Mouse (Mus musculus): ENCODE results near the gene Fgf4.
A peak's percentile ranks its signal among the peaks of the same experiment; 100 is the strongest.

The Fgf4 gene

GRCm38 (mm10) chr7:144847067-144847466 is at the start of gene Fgf4:
Gene Fgf4, plus strand, starts transcription at chr7:144847367.
- DNase-seq (ENCODE audit: low spot score in 2 of 2), result no peak

GRCm38 (mm10) chr7:144798471-144798870 is 48.7 kb upstream of the Fgf4 start:
- DNase-seq (ENCODE audit: low spot score in 2 of 2), result peak; percentile 30 to 51

DNA sequence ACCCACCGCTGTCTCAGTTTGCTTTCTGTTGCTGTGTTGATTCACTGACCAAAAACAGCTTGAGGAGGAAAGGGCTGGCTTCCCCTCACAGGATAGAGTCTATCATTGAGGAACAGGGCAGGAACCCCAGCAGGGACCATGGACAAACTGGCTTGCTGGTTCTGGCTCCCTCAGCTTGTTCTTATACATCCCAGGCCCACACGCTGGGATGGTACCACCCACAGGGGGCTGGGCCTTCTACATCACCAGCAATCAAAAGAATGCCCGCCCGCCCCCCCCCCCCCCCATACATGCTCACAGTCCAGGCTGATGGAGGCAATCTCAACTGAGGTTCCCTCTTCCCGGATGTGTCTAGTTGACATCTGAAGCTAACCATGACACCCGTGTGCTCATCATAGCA is 40.1 kb upstream of the Fgf4 start:
- no peak for DNase-seq (ENCODE audit: low spot score in 2 of 2)

- no peak for DNase-seq (ENCODE audit: low spot score in 2 of 2)
Measured at GRCm38 (mm10) chr7:144807976-144808577, 39.1 kb upstream of the Fgf4 start.

DNA sequence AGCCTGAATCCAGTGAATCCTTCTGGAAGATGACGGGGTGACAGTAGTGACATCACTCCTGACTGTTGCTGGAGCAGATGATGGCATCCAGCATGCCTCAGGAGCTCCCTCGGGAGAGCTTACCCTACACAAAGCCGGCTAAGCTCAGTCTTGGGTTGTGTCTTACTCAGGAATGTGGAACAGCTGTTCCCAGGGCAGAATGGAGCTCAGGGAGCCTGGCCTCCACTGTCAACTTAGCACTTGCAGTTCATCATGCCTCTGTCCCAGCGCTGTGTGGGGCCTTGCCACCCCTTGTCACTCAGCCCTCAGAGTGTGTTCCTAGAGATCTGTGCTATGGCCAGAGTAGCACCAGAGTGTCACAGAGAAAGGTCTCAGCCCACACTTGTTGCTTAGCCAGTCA is 35.6 kb upstream of the Fgf4 start:
- DNase-seq (ENCODE audit: low spot score in 2 of 2), result no peak

DNA sequence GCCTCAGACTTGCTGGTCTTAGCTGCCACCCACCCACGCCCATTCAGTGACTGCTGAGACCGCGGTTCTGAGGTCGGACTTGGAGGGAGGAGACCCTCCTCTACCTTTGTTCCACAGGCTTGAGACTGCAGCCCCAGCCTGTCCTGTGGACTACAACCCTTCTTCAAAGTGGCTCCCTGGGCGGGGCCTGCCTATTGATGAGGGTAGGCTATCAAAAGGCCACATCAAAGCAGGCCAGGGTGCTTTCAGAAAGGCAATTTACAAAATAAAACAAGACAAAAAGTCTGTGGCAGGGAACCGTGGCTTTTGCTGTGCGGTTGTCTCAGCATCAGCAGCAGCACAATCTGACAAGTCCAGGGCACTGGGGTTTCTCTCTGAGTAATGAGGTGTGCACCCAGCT is 25.3 kb upstream of the Fgf4 start:
- no peak for DNase-seq (ENCODE audit: low spot score in 2 of 2)

DNA sequence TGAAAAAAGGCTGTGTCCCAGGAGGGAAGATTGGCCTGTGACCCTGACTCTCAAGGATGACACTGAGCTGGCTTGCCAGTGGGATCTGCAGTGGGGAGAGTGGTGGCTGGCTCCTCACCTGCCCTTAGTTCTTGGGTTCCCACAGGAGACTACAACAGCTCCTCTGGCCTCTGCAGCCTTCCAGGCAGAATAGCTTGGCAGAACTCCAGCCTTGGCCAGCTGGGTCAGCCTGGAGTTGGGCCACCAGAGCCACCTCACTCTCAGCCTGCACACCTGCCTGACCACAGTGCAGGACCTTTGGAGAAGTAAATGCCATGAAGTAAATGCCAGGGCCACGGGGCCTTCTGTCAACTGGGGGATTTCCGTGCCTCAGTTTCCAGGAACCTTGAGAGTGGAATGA is 23.2 kb upstream of the Fgf4 start:
- no peak for DNase-seq (ENCODE audit: low spot score in 2 of 2)

- no peak for DNase-seq (ENCODE audit: low spot score in 2 of 2)
Measured at GRCm38 (mm10) chr7:144828369-144828768, 18.8 kb upstream of the Fgf4 start.

DNA sequence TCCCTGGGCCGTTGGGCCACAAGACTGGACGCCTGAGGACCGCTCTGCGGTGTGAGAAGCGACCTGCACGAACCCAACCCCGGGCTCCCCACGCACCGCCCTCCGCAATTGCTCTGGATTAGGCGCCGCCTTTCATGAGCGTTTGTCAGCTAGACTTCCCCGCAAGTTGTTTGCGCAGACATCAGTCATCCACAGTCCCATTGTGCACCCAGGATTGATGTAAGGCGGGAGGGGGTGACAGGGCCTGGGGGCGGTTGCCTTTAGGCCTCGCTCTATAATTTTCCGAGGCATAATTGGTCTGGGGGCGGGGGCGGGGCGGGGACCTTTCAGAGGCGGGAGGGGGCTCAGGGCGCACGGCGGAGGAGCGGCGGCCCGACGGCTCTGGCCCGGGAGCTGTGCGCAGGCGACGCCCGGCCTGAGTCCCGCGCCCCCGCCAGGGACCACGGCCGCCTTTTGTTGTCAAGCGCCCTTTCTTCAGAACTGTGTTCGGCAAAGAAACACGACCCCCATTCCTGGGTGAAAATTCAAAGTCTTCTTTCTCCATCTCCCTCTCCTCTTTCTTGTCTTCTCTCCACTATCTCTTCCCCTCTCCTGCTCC is 9.2 kb upstream of the Fgf4 start, which contains the start of gene Fgf3:
Gene Fgf3, plus strand, starts transcription at position 193 of the 598 bp plus-strand sequence.
- no peak for DNase-seq (ENCODE audit: low spot score in 2 of 2)

DNA sequence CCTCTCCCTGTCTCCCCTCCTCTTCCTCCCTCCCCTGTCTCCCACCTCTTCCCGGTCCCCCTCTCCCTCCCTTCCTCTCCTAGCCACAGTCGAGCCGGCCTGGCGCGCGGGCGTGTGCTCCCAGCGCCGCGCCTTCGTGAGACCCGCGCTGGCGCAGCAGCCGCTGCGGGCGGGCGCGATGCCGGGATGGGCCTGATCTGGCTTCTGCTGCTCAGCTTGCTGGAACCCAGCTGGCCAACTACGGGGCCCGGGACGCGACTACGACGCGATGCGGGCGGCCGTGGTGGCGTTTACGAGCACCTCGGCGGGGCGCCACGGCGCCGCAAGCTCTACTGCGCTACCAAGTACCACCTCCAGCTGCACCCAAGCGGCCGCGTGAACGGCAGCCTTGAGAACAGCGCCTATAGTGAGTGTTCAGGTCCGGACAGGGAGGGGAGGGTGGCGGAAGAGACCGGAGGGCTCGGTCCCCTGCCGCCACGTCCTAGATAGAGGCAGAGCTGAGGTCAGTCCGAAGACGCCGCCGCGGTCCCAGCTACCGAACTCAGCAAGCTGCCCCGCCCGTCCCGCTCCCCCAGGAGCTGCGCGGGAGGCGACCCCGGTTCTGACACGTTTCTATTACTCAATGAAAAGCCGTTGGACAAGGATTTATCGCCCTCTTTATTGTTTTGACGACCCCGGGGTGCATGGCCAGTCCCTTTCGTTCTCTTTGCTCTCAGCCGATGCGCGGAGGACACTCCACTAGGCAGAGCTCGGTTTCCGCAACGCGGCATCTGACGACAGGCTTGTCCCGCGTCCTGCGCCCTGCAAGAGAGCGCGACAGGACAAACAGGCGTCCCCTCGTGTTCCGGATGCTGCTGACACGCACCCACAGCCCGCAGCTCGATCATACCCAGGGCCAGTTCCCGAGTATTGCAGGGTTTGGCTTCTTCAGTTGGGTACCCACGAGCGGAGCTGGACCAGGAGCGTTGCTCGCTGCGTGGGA is 8.4 kb upstream of the Fgf4 start:
- DNase-seq (ENCODE audit: low spot score in 2 of 2), result peak; percentile 26 to 33

- DNase-seq (ENCODE audit: low spot score in 2 of 2), result no peak
Measured at GRCm38 (mm10) chr7:144846158-144846557, 1.0 kb upstream of the Fgf4 start.

DNA sequence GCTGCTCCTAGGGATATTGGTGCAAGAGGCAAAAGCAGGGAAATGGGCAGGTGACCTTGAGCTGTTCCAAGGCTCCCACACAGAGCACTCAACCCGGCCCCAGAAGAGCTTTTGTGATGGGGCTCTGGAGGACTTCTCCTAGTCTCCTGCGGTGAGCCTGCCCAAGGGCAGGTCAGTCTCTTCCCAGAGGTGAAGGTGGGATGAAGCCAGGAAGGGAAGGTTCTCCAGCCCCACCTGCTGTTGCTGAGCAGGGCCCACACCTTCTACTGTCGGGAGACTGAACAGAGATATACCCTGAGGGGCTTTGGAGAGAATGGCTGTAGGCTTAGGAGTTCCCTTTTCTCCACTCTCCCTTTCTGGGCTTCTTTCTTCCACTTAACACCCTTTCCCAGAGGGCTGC is 4.2 kb downstream of the Fgf4 start:
- DNase-seq (ENCODE audit: low spot score in 2 of 2), result no peak

GRCm38 (mm10) chr7:144854966-144855365 is 7.8 kb downstream of the Fgf4 start:
- no peak for DNase-seq (ENCODE audit: low spot score in 2 of 2)

DNA sequence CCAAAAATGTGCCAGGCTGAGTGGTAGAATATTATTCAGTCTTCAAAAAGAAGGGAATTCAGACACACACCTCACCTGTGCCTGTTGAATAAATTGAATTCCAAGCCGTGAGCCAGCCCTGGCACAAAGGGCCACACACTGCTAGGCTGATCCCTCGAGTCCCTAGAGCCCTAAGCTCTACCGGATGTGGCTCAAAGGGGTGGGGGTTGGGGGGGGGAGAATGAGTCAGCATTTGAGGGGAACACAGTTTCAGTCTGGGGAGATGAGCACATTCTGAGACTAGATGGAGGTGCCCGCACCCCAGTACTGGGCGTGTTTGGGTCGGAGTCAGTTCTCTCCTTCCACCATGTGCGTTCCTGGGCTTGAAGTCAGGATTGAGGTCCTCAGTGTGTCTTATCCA is 10.0 kb downstream of the Fgf4 start:
- DNase-seq (ENCODE audit: low spot score in 2 of 2), result no peak

- DNase-seq (ENCODE audit: low spot score in 2 of 2), result no peak
Measured at GRCm38 (mm10) chr7:144857826-144858342, 10.7 kb downstream of the Fgf4 start.

DNA sequence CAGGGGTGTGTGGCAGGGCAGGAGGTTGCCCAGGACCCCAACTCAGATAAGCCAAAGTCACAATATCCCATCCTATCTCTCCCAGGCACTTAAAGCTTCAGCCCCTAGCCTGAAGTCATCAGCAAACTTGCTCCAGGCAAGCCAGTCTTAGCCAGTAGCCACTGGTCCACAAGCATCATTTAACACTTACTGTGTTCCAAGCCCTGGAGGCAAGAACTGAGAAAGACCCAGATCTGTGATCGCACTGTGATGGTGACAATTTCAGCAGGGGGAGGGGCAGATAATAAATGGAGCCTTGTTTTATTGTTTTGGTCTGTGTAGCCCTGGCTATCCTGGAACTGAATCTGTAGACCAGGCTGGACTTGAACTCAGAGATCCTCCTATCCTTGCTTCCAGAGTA is 11.5 kb downstream of the Fgf4 start:
- DNase-seq (ENCODE audit: low spot score in 2 of 2), result no peak

GRCm38 (mm10) chr7:144861056-144861768 is 14.0 kb downstream of the Fgf4 start:
- DNase-seq (ENCODE audit: low spot score in 2 of 2), result no peak

DNA sequence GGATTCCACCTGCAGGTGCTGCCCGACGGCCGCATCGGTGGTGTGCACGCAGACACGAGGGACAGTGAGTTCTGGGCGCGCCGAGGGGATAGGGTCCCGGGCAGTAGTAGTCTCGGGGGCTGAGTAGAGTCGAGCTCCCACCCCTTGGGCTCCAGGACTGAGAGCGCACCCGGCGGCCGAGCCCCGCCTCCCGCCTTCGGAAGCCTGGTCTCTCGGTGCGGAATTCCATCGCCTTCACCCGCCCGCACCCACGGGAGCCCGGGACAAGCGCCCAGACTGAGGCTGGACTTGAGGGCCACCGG is 14.6 kb downstream of the Fgf4 start:
- no peak for DNase-seq (ENCODE audit: low spot score in 2 of 2)

DNA sequence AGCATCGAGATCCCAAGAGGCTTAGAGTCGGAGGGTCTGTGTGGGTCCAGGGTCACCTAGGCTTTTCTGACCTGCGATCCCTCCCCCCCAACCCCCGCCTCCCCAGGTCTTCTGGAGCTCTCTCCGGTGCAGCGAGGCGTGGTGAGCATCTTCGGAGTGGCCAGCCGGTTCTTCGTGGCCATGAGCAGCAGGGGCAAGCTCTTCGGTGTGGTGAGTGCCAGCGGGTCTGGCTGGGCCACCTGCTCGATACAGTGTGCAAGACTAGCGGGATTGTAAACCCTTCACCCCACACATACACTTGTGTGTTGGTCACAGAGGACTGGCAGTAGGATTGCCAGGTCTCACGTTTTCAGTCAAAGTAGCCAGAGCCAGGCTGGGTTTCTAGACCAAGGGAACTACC is 15.0 kb downstream of the Fgf4 start:
- DNase-seq (ENCODE audit: low spot score in 2 of 2), result no peak

- no peak for DNase-seq (ENCODE audit: low spot score in 2 of 2)
Measured at GRCm38 (mm10) chr7:144862712-144863111, 15.5 kb downstream of the Fgf4 start.

GRCm38 (mm10) chr7:144863196-144863595 is 16.0 kb downstream of the Fgf4 start:
- no peak for DNase-seq (ENCODE audit: low spot score in 2 of 2)

DNA sequence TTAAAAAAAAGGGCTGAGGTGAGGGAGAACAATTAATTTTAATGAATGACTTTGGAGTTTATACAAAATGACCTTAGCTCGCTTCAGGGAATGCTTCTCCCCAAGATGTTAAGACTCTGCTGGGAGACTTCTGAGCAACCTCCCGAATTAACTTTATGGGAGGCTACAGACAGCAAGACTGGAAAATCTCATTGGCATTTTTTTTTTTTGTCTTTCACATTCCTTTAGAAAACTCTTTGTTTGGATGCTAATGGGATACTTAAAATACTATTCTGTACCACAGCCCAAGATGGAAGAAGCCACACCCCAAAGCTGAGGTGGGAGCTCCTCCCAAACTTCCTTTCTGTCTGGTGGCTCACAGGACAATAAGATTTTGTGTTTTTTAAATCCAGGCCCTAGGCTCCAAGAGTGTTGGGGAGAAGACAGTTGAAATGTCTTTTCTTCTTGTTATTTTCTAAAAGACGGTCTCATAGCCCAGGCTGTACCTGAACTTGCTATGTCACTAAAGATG is 17.0 kb downstream of the Fgf4 start:
- no peak for DNase-seq (ENCODE audit: low spot score in 2 of 2)
